Mouse (Mus musculus): ENCODE results near the gene Als2cr12. TPM values are rescaled to one million over a fixed set of nuclear protein-coding genes. Genes with fewer than 3 reads are reported as not detected.
"Not testable (repeated sequence)": the region's sequence is repeated elsewhere in the genome, so short reads cannot be mapped to it uniquely, and the experiment has no call there.

Gene Als2cr12
- polyA plus RNA-seq, 1 experiment from 2014 or later: not detected

DNA sequence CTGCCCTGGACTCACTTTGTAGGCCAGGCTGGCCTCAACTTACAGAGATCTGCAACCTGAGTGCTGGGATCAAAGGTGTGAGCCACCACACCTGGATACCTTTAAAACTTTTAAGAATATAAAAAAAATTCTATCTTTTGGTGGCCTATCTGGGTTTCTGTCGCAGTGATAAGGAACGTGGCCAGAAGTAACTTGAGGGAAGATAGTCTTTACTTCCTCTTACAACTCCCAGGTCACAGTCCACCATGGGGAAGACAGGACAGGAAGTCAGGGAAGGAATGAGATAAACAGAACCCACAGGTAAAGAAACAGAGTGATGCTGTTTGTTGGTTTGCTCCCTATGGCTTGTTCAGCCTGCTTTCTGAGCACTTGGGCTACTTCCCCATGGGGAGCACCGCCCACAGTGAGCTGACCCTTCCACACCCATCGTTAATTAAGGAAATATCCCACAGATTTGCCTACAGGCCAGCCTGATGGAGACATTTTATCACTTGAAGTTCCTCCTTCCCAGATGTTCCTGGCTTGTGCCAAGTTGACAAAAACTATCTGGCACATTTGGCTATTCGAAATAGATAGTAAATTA lies 4.9 kb upstream of the Als2cr12 start:
- not testable (repeated sequence) for H3K9me3 ChIP-seq (ENCODE audit: control insufficient read depth, low read length); H3K4me3 ChIP-seq (replicated peaks; ENCODE audit: low read depth, low read length); H3K27me3 ChIP-seq (ENCODE audit: control insufficient read depth, insufficient read depth, low read length); ATAC-seq (ENCODE audit: low FRiP score, low TSS enrichment); H3K36me3 ChIP-seq (ENCODE audit: control insufficient read depth, insufficient read depth, low read length); H3K9ac ChIP-seq (replicated peaks; ENCODE audit: low read length); H3K4me1 ChIP-seq (ENCODE audit: control insufficient read depth, insufficient read depth, low read length); H3K27ac ChIP-seq (replicated peaks; ENCODE audit: low read depth, low read length); DNase-seq; H3K4me2 ChIP-seq (ENCODE audit: low read length)
- 88% methylated on average over 4 of the region's 5 CpGs for WGBS

DNA sequence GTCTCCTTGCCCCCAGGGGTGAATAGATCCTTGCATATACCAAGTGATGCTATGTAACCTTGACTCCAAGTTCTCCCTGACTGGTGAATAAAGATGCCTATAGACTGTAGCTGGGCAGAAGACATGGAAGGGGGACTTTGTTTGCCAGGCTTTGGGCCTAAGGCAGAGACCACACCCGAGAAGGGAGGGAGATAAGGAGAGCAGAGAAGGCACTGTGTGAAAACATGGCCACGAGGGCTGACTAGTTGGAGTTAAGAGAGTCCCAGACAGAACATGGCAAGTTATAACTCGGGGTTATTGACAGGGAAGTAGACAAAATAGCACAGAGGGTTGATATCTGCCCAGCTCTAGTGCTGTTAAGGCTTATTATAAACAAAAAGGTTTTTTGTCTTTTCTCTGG lies 4.2 kb upstream of the Als2cr12 start:
- DNase-seq: no peak
- Histone ChIP-seq H3K27me3 (ENCODE audit: control insufficient read depth, insufficient read depth, low read length) (no peaks in the 10 kb centered on the region), H3K36me3 (ENCODE audit: control insufficient read depth, insufficient read depth, low read length) (no peaks in the 10 kb centered on the region), H3K9ac (replicated peaks; ENCODE audit: low read length) (no peak overlapping the region), H3K27ac (replicated peaks; ENCODE audit: low read depth, low read length) (no peak overlapping the region), H3K4me3 (replicated peaks; ENCODE audit: low read depth, low read length) (no peak overlapping the region), H3K4me2 (ENCODE audit: low read length) (no peak overlapping the region), H3K4me1 (ENCODE audit: control insufficient read depth, insufficient read depth, low read length) (no peaks in the 10 kb centered on the region), H3K9me3 (ENCODE audit: control insufficient read depth, low read length) (no peaks in the 10 kb centered on the region)
- ATAC-seq (ENCODE audit: low FRiP score, low TSS enrichment): no peak
- WGBS: 75% methylated on average over 3 of the region's 3 CpGs

DNA sequence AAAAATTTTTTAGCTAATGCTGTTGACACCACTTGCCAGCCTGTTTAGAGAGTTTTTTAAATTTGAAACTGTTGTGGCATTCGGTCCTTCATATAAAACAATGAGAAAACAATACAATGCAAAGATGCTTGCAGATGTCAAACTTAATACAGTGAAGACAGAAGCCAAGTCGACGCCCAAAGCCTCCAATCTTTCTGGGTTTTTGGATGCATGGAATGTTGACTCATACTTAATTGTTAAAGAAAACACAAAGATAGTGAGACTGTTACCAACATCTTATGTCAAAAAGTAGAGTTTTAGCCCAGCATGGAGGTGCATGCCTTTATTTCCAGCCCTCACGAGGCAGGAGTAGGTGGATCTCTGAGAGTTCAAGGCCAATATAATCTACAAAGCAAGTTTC lies 3.0 kb upstream of the Als2cr12 start:
- 85% methylated on average over 4 of the region's 4 CpGs for WGBS
- H3K9me3 ChIP-seq (ENCODE audit: control insufficient read depth, low read length): no peaks in the 10 kb centered on the region
- no peaks in the 10 kb centered on the region for H3K36me3 ChIP-seq (ENCODE audit: control insufficient read depth, insufficient read depth, low read length)
- no peaks in the 10 kb centered on the region for H3K27me3 ChIP-seq (ENCODE audit: control insufficient read depth, insufficient read depth, low read length)
- H3K4me3 ChIP-seq (replicated peaks; ENCODE audit: low read depth, low read length): no peak overlapping the region
- H3K9ac ChIP-seq (replicated peaks; ENCODE audit: low read length): no peak overlapping the region
- H3K27ac ChIP-seq (replicated peaks; ENCODE audit: low read depth, low read length): no peak overlapping the region
- no peaks in the 10 kb centered on the region for H3K4me1 ChIP-seq (ENCODE audit: control insufficient read depth, insufficient read depth, low read length)
- DNase-seq (no peak), ATAC-seq (ENCODE audit: low FRiP score, low TSS enrichment) (no peak)
- no peak overlapping the region for H3K4me2 ChIP-seq (ENCODE audit: low read length)

DNA sequence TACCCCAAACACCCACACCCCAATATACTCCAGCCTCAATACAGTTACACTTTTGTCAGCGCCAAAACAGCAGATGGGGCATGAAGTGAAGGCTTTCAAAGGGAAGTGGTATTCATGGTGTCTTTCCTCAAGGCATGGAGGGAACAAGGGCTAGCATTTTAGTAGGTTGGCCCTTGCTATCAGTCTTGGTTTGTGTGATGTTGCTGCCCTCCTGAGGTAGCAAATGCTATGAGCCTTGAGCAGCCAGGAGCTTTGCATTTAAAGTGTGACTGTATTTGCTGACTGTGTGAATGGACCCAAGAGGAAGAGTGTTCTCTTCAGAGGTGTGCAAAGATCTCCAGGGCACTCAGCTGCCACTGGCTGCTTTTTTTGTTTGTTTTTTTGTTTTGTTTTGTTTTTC lies 1.8 kb upstream of the Als2cr12 start:
- H3K4me2 ChIP-seq (ENCODE audit: low read length): not testable (repeated sequence)
- 54% methylated on average over 1 of the region's 1 CpGs for WGBS
- peak; percentile 23 for DNase-seq

DNA sequence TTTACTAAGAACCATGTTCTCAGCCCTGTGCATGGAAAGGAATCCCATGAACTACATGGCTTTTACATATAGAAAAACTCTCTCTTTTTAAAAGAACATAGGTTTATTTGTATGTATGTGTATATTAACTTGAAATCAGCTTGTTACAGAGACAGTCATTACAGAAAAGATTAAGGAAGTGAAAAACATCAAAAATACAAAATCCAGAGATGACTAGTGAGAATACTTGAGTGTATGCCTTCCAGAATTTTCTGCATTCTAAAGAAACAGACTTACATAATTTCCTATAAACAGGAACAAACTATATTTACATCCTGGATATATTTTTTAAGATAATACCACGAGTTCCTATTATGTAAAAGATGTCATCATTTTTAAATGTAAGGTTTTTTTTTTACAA lies 2.1 kb downstream of the Als2cr12 start:
- no peaks in the 10 kb centered on the region for H3K4me1 ChIP-seq (ENCODE audit: control insufficient read depth, insufficient read depth, low read length)
- no peak overlapping the region for H3K9ac ChIP-seq (replicated peaks; ENCODE audit: low read length)
- 75% methylated on average over 1 of the region's 1 CpGs for WGBS
- no peak overlapping the region for H3K4me3 ChIP-seq (replicated peaks; ENCODE audit: low read depth, low read length)
- H3K27ac ChIP-seq (replicated peaks; ENCODE audit: low read depth, low read length): no peak overlapping the region
- no peaks in the 10 kb centered on the region for H3K27me3 ChIP-seq (ENCODE audit: control insufficient read depth, insufficient read depth, low read length)
- no peaks in the 10 kb centered on the region for H3K9me3 ChIP-seq (ENCODE audit: control insufficient read depth, low read length)
- H3K36me3 ChIP-seq (ENCODE audit: control insufficient read depth, insufficient read depth, low read length): no peaks in the 10 kb centered on the region
- ATAC-seq (ENCODE audit: low FRiP score, low TSS enrichment) (no peak), DNase-seq (no peak)
- H3K4me2 ChIP-seq (ENCODE audit: low read length): no peak overlapping the region

More for the DNA sequence above, 1.8 kb upstream of the Als2cr12 start:
- not testable (repeated sequence) for H3K4me1 ChIP-seq (ENCODE audit: control insufficient read depth, insufficient read depth, low read length); ATAC-seq (ENCODE audit: low FRiP score, low TSS enrichment); H3K9me3 ChIP-seq (ENCODE audit: control insufficient read depth, low read length); H3K9ac ChIP-seq (replicated peaks; ENCODE audit: low read length); H3K27me3 ChIP-seq (ENCODE audit: control insufficient read depth, insufficient read depth, low read length); H3K36me3 ChIP-seq (ENCODE audit: control insufficient read depth, insufficient read depth, low read length); H3K4me3 ChIP-seq (replicated peaks; ENCODE audit: low read depth, low read length); H3K27ac ChIP-seq (replicated peaks; ENCODE audit: low read depth, low read length)

DNA sequence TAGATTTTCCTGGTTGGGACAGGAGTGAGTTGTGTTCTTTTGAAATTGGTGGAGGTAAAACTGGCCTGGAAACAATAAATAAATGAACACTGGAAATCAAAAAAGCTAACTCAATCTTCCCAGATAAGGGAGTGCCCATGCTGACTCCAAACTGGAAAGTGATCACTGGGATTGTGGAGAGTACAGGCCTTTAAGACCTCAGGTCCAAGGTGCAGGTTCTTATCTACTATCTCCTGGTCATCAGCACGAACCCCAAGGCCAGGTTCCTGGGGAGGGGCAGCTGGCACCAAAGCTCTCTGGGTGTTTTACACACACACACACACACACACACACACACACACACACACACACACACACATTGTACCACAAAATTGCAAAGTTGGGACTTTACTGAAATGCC lies 4.1 kb downstream of the Als2cr12 start:
- not testable (repeated sequence) for H3K27me3 ChIP-seq (ENCODE audit: control insufficient read depth, insufficient read depth, low read length); H3K4me2 ChIP-seq (ENCODE audit: low read length); H3K4me3 ChIP-seq (replicated peaks; ENCODE audit: low read depth, low read length); H3K9me3 ChIP-seq (ENCODE audit: control insufficient read depth, low read length); H3K27ac ChIP-seq (replicated peaks; ENCODE audit: low read depth, low read length); H3K36me3 ChIP-seq (ENCODE audit: control insufficient read depth, insufficient read depth, low read length); DNase-seq; H3K4me1 ChIP-seq (ENCODE audit: control insufficient read depth, insufficient read depth, low read length); ATAC-seq (ENCODE audit: low FRiP score, low TSS enrichment); H3K9ac ChIP-seq (replicated peaks; ENCODE audit: low read length)
- WGBS: 50% methylated on average over 1 of the region's 1 CpGs

DNA sequence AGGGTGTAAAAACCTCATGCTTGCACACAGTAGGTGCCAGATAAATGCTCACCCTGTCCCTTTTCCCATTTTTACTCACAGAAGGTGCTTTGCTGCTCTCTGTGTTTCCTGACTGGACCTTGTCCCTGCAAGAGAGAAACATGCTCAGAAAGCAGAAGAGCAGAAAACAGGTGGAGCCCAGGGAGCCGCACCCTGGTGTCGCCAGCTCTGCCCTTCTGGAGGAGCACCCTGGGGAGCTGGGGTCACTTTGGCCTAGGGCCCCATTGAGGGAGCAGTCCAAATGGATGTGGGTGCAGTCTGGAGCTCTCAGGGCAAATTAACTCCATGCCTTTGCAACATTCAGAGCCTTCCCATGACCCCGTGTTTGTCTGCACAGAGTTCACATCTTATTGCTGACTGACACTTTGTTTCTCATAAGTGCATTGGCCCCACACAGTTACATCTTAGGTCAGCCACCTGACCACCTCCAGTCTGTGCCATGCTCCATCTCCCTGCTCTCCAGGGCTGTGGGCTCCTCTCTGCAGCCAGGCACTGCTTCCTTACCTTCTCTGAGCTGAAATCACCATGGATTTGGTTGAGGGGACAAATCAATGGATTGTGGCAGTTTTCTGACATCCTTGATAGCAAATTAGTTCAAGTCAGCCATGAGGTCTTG lies 4.8 kb downstream of the Als2cr12 start:
- H3K27ac ChIP-seq (replicated peaks; ENCODE audit: low read depth, low read length): not testable (repeated sequence)
- 70% methylated on average over 2 of the region's 3 CpGs for WGBS

DNA sequence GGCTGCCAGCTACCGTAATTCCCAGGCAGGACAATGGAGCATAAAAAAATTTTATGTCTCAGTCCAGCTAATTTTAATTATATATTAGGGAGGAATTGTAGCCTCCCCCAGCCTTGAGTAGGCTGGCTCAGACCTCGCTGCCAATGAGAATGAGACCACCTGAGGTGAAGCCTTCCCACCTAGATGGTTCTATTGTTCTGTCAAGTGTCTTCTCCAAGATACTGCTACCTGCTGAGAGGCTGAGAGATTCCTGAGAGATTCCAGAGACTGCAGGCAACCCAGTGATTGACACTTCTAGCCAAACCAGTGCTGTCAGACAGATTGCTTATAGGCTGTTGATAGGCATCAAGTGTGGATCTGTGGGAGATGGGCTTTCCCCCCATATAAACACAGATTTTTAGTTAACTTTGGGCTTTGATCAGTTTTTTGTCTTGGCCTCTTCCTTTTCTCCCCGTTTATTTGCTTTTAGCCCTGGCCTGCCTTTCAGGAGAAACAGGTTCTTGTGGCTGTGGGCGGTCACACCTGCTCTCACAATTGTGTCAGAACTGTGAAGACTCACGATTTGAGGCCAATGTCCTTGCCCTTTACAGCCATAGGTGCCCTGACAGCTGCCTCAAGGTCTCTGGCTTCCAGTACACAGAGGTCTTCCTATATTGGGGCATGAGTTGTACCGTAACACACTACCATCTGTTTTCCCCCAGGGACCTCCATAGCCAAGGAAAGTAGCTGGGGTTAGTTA lies 5.6 kb downstream of the Als2cr12 start:
- no peak overlapping the region for H3K4me2 ChIP-seq (ENCODE audit: low read length)
- WGBS: 71% methylated on average over 6 of the region's 6 CpGs
- DNase-seq (no peak), ATAC-seq (ENCODE audit: low FRiP score, low TSS enrichment) (no peak)
- H3K4me3 ChIP-seq (replicated peaks; ENCODE audit: low read depth, low read length): no peak overlapping the region
- H3K4me1 ChIP-seq (ENCODE audit: control insufficient read depth, insufficient read depth, low read length): no peaks in the 10 kb centered on the region
- H3K9ac ChIP-seq (replicated peaks; ENCODE audit: low read length): no peak overlapping the region
- no peaks in the 10 kb centered on the region for H3K27me3 ChIP-seq (ENCODE audit: control insufficient read depth, insufficient read depth, low read length)
- H3K27ac ChIP-seq (replicated peaks; ENCODE audit: low read depth, low read length): no peak overlapping the region
- no peaks in the 10 kb centered on the region for H3K9me3 ChIP-seq (ENCODE audit: control insufficient read depth, low read length)
- H3K36me3 ChIP-seq (ENCODE audit: control insufficient read depth, insufficient read depth, low read length): no peaks in the 10 kb centered on the region

More for the DNA sequence above, 4.8 kb downstream of the Als2cr12 start:
- not testable (repeated sequence) for H3K4me2 ChIP-seq (ENCODE audit: low read length); H3K4me1 ChIP-seq (ENCODE audit: control insufficient read depth, insufficient read depth, low read length); H3K36me3 ChIP-seq (ENCODE audit: control insufficient read depth, insufficient read depth, low read length); H3K27me3 ChIP-seq (ENCODE audit: control insufficient read depth, insufficient read depth, low read length); H3K9me3 ChIP-seq (ENCODE audit: control insufficient read depth, low read length); DNase-seq; H3K9ac ChIP-seq (replicated peaks; ENCODE audit: low read length); H3K4me3 ChIP-seq (replicated peaks; ENCODE audit: low read depth, low read length); ATAC-seq (ENCODE audit: low FRiP score, low TSS enrichment)

DNA sequence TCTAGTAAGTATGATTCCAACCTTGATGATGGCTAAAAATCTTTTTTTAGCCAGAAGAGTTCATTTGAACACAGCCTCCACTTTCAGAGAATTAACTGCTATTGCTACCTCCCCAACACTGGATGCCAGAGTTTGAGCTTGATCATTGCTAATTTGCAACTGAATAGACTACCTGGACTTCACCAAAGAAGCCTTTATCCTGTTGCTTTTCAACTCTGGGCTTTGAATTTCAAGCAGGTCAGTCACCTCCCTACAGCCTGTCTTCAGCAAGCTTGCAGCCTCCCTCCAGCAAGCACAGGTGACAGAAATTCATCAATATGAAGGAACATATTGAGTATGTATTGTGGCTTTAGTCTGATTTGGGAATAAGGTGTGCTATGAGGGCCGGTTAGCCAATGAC lies 6.4 kb downstream of the Als2cr12 start:
- WGBS: 79% methylated on average over 1 of the region's 1 CpGs

More for the DNA sequence above, 6.4 kb downstream of the Als2cr12 start:
- Histone ChIP-seq H3K9me3 (ENCODE audit: control insufficient read depth, low read length) (no peaks in the 10 kb centered on the region), H3K27ac (replicated peaks; ENCODE audit: low read depth, low read length) (no peak overlapping the region), H3K4me3 (replicated peaks; ENCODE audit: low read depth, low read length) (no peak overlapping the region), H3K27me3 (ENCODE audit: control insufficient read depth, insufficient read depth, low read length) (no peaks in the 10 kb centered on the region), H3K4me2 (ENCODE audit: low read length) (no peak overlapping the region), H3K4me1 (ENCODE audit: control insufficient read depth, insufficient read depth, low read length) (no peaks in the 10 kb centered on the region), H3K9ac (replicated peaks; ENCODE audit: low read length) (no peak overlapping the region), H3K36me3 (ENCODE audit: control insufficient read depth, insufficient read depth, low read length) (no peaks in the 10 kb centered on the region)
- DNase-seq (no peak), ATAC-seq (ENCODE audit: low FRiP score, low TSS enrichment) (no peak)

Data from midbrain, embryonic 14.5 days (tissue).